Mouse (Mus musculus): ENCODE results near the gene Plxna4.

DNA sequence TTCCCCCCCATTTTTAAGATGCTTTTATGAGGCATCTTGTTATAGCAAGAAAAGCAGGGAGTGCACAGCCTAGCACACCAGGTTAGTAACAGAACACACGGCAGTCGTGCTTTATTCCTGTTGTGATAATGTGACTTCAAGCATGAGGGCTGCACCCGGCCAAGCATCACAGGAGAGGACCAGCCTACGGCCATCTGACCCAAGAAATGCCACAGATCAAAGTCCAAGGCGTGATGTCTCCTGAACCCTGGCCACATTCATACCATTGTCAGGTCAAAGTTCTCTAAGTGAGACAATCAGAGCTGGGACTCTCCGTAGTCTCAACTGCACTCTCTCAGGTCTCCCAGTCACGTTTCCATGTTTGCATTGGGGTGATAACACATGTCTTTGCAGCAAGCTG lies 262.1 kb downstream of the Plxna4 start:
- TF ChIP-seq CTCF (IDR thresholded peaks at IDR 0.05; ENCODE audit: borderline replicate concordance, insufficient read depth, low read length) (no peak), POLR2A (IDR thresholded peaks at IDR 0.05; ENCODE audit: low read depth, low read length) (no peak)
